Mouse (Mus musculus): Measurements from ENCODE around the gene Sipa1l2. TPM values are rescaled to one million over a fixed set of nuclear protein-coding genes. Genes with fewer than 3 reads are reported as not detected.

Gene Sipa1l2
- total RNA-seq, 2 experiments from 2014 or later: 70.1 to 72.6 TPM

GRCm38 (mm10) chr8:125512561-125512960 is 57.0 kb downstream of the Sipa1l2 start:
- DNase-seq: no peak

- no peak for DNase-seq
Observed at GRCm38 (mm10) chr8:125510861-125511668, 58.5 kb downstream of the Sipa1l2 start.

- peak; percentile 65 for DNase-seq
Observed at GRCm38 (mm10) chr8:125509776-125510175, 59.8 kb downstream of the Sipa1l2 start.

- no peak for DNase-seq
Observed at GRCm38 (mm10) chr8:125509175-125509574, 60.4 kb downstream of the Sipa1l2 start.

GRCm38 (mm10) chr8:125507291-125507690 is 62.3 kb downstream of the Sipa1l2 start:
- DNase-seq: no peak

GRCm38 (mm10) chr8:125504605-125505257 is 64.9 kb downstream of the Sipa1l2 start:
- DNase-seq: no peak

GRCm38 (mm10) chr8:125503808-125504207 is 65.8 kb downstream of the Sipa1l2 start:
- DNase-seq: no peak

GRCm38 (mm10) chr8:125502828-125503227 is 66.8 kb downstream of the Sipa1l2 start:
- no peak for DNase-seq

- DNase-seq: no peak
Observed at GRCm38 (mm10) chr8:125500005-125500404, 69.6 kb downstream of the Sipa1l2 start.

- no peak for DNase-seq
Observed at GRCm38 (mm10) chr8:125498508-125498907, 71.1 kb downstream of the Sipa1l2 start.

GRCm38 (mm10) chr8:125495545-125495944 is 74.1 kb downstream of the Sipa1l2 start:
- no peak for DNase-seq

GRCm38 (mm10) chr8:125493254-125493815 is 76.3 kb downstream of the Sipa1l2 start:
- no peak for DNase-seq

- no peak for DNase-seq
Observed at GRCm38 (mm10) chr8:125492416-125492815, 77.2 kb downstream of the Sipa1l2 start.

- peak; percentile 65 for DNase-seq
Observed at GRCm38 (mm10) chr8:125488747-125489146, 80.9 kb downstream of the Sipa1l2 start.

- DNase-seq: no peak
Observed at GRCm38 (mm10) chr8:125485715-125486114, 83.9 kb downstream of the Sipa1l2 start.

- no peak for DNase-seq
Observed at GRCm38 (mm10) chr8:125484530-125485196, 84.9 kb downstream of the Sipa1l2 start.

GRCm38 (mm10) chr8:125482491-125483096 is 87.0 kb downstream of the Sipa1l2 start:
- no peak for DNase-seq

- DNase-seq: peak; percentile 69
Observed at GRCm38 (mm10) chr8:125474876-125475275, 94.7 kb downstream of the Sipa1l2 start.

- no peak for DNase-seq
Observed at GRCm38 (mm10) chr8:125471374-125471773, 98.2 kb downstream of the Sipa1l2 start.

GRCm38 (mm10) chr8:125465156-125465821 is 104.3 kb downstream of the Sipa1l2 start:
- DNase-seq: no peak

- no peak for DNase-seq
Observed at GRCm38 (mm10) chr8:125462901-125463300, 106.7 kb downstream of the Sipa1l2 start.

- DNase-seq: peak; percentile 22
Observed at GRCm38 (mm10) chr8:125461504-125461903, 108.1 kb downstream of the Sipa1l2 start.
